Mouse (Mus musculus): ENCODE data around the gene Il1r1. TPM values are rescaled to one million over a fixed set of nuclear protein-coding genes. Genes with fewer than 3 reads are reported as not detected.

Il1r1 gene
- polyA plus RNA-seq, 1 experiment from 2014 or later, result 0.56 TPM

DNA sequence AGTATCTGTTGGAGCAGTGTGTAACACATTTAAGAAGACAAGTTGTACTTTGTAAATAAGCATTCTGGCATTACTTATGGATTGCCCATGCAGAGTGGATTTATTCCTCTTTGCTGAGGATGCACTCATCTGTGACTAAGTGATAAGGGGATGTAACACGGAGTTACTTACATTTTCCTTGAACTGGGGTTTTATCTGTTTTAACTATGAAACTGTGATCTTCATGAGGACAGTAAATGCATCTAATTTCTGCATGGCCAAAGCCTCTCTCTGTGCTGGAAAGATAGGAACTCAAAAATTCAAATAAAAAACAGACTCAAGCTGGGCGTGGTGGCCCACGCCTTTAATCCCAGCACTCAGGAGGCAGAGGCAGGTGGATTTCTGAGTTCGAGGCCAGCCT, 115.2 kb downstream of the Il1r1 start:
- no peaks in the 10 kb centered on the region for H3K4me1 ChIP-seq
- H3K9me3 ChIP-seq, result no peaks in the 10 kb centered on the region
- no peak for DNase-seq (ENCODE audit: extremely low spot score, low spot score)
- 89% methylated on average over 4 of the region's 4 CpGs for WGBS
- no peak overlapping the region for H3K27ac ChIP-seq
- H3K36me3 ChIP-seq (replicated peaks), result no peaks in the 10 kb centered on the region
- no peak overlapping the region for H3K4me3 ChIP-seq
- H3K27me3 ChIP-seq (ENCODE audit: poor library complexity, severe bottlenecking), result no peaks in the 10 kb centered on the region

DNA sequence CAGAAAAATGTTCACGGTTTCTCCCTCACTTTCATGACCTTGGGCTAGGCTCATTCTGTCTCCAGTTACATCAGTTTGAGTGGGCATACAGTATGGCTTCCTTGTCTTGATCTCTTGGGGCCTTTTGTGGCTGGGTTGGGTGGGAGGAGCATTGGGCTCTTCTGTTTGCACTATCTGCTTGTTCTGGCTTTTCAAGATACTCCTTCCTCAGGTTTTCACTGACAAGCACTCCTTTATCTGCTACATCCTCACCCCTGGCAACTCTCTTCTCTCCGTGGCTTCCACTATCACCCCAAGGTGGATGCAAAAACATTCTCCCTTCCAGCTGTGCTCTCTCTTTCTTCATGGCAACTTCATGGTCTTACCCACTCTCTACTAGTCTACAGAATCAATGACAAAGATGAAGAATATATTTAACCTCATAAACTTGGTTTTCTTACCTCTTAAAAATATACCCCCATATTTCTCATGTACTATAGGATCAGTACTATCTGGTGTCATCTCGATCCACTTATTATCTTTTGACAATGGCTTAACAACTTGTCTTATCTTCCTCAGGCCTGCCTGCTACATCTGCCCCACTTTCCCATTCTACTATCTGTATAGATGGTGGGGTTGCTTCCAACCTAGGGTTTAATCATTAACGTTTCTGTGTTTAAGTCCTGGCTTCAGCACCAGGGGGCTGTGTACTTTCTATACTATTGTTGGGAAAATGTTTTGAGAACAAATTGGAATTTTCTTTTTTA, 127.5 kb downstream of the Il1r1 start:
- Histone ChIP-seq H3K4me3 (no peak overlapping the region), H3K27me3 (ENCODE audit: poor library complexity, severe bottlenecking) (no peaks in the 10 kb centered on the region), H3K27ac (no peak overlapping the region), H3K4me1 (0 out of 2 replicates have a peak, but pooled peaks cover under 1% of the 10 kb centered on the region), H3K9me3 (no peaks in the 10 kb centered on the region), H3K36me3 (replicated peaks) (no peaks in the 10 kb centered on the region)
- no peak for DNase-seq (ENCODE audit: extremely low spot score, low spot score)
- WGBS, result 88% methylated on average over 4 of the region's 4 CpGs

DNA sequence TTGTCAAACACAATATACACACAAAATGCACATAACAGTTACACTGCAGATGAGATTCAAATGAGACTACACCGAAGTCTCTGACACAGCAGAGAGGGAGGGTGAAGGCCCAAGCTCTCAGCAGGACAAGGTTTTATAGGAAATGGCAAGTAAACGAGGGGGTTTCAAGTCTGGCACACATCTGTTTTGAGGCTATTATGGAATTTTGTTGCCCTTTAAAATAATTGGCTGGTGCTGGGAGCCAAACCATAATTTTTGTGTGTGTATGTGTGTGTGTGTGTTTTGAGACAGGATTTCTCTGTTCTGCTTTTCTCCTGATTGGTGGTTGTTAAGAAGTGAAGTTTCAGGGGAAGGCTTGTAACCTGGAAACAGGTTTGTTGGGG, 128.0 kb downstream of the Il1r1 start:
- peaks cover 6% of the 10 kb centered on the region; the same call in 1 of the 2 replicates for H3K4me1 ChIP-seq
- DNase-seq (ENCODE audit: extremely low spot score, low spot score), result no peak
- 71% methylated on average over 2 of the region's 2 CpGs for WGBS
- no peak overlapping the region for H3K27ac ChIP-seq
- no peaks in the 10 kb centered on the region for H3K9me3 ChIP-seq
- no peaks in the 10 kb centered on the region for H3K36me3 ChIP-seq (replicated peaks)
- H3K27me3 ChIP-seq (ENCODE audit: poor library complexity, severe bottlenecking), result no peaks in the 10 kb centered on the region
- H3K4me3 ChIP-seq, result no peak overlapping the region

DNA sequence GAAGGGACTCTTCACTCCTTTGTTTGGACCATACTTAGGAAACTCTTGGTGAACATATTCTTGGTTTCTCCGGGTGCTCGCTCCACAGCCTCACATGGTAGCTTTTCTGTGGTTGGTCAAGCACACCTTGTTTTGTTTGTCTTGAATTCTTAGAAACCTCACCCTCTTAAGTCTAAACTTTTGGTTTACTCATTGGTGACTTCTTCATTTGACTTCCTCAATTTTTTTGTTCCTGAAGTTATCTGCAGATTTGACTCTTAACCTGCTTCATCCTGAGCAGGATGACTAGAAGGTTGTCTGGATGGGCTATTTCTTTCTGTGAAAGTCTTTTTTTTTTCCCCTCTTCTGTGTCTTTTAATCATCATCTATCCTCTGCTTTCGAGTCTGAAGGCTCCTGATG, 129.8 kb downstream of the Il1r1 start:
- H3K27me3 ChIP-seq (ENCODE audit: poor library complexity, severe bottlenecking), result no peaks in the 10 kb centered on the region
- WGBS, result 91% methylated on average over 3 of the region's 3 CpGs

DNA sequence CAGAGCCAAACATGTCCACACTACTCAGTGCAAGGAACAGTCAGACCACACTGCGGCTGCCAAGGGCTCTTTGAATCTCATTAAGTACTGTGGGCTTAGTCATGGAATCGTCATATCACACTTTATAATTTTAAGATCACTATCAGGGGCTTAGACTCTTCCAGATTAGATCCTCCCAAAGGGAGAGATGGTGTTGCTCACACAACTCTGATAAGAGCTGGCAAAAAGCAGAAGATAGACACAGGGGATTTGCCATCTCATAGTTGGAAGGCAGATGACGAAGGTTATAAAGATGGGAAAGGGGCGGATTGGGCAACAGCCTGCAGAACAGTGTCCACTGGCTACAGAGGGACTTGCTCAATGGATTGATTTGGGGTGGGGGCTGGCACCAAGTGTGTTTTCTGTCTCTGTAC, 130.6 kb downstream of the Il1r1 start:
- no peak for DNase-seq (ENCODE audit: extremely low spot score, low spot score)
- Histone ChIP-seq H3K9me3 (no peaks in the 10 kb centered on the region), H3K4me3 (no peak overlapping the region), H3K27ac (no peak overlapping the region), H3K36me3 (replicated peaks) (no peaks in the 10 kb centered on the region), H3K4me1 (peaks cover 12% of the 10 kb centered on the region), H3K27me3 (ENCODE audit: poor library complexity, severe bottlenecking) (no peaks in the 10 kb centered on the region)
- 93% methylated on average over 4 of the region's 4 CpGs for WGBS

More for the DNA sequence above, 129.8 kb downstream of the Il1r1 start:
- Histone ChIP-seq H3K4me3 (no peak overlapping the region), H3K36me3 (replicated peaks) (no peaks in the 10 kb centered on the region), H3K27ac (no peak overlapping the region), H3K4me1 (peaks cover 10% of the 10 kb centered on the region), H3K9me3 (no peaks in the 10 kb centered on the region)
- DNase-seq (ENCODE audit: extremely low spot score, low spot score), result no peak

DNA sequence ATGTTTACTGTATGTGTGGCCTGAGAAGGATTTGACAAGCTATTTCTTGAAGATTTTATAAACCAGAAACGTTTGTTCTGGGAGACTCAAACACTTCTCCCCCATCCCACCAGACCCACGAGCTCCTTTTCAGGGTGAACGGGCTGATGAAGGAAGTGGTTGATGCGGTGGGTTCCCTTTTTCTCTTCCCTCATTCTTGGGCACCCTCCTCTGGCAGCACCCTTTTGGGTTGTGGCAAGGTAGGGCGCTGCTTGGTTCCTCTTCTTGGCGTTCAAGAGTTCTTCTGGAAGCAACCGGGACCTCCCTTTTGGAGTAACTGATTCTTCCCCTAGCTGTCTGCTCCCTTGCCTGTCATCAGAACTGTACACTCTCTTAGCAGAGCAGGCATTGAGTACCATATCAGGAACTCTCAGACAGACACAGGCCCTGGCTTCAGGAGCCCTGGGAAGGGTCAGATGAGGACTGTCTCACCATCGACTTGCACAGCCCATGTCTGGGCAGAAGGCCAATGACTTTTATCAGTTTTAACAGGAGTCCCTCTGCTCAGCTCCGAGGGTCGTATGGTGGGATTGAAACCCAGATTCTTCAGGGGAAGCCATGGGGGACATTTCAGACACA, 131.1 kb downstream of the Il1r1 start:
- Histone ChIP-seq H3K36me3 (replicated peaks) (no peaks in the 10 kb centered on the region), H3K4me3 (no peak overlapping the region), H3K27me3 (ENCODE audit: poor library complexity, severe bottlenecking) (no peaks in the 10 kb centered on the region), H3K9me3 (no peaks in the 10 kb centered on the region), H3K27ac (no peak overlapping the region), H3K4me1 (peaks cover 18% of the 10 kb centered on the region)
- no peak for DNase-seq (ENCODE audit: extremely low spot score, low spot score)
- 89% methylated on average over 10 of the region's 10 CpGs for WGBS

DNA sequence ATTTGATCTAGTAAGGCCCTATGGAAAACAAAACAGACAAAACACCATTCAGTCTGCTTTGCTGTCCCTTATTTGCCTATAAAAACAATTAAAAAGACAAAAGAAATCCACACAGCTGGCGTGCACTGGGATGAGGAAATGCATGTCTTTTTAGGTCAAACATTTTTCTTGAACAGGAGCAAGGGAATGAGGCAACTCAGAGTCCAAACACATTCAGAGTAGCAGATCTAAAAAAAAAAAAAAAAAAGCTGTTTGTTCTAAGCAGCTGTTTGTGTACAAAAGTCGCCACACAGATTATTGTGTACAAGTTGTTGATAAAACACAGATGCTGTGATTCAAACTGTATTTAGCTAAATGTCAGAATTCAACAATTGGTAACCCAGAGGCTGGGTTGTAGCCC, 133.0 kb downstream of the Il1r1 start:
- H3K9me3 ChIP-seq, result no peaks in the 10 kb centered on the region
- no peak for DNase-seq (ENCODE audit: extremely low spot score, low spot score)
- peaks cover 19% of the 10 kb centered on the region for H3K4me1 ChIP-seq
- no peaks in the 10 kb centered on the region for H3K27me3 ChIP-seq (ENCODE audit: poor library complexity, severe bottlenecking)
- no peak overlapping the region for H3K27ac ChIP-seq
- H3K4me3 ChIP-seq, result no peak overlapping the region
- H3K36me3 ChIP-seq (replicated peaks), result no peaks in the 10 kb centered on the region
- WGBS, result 53% methylated on average over 2 of the region's 2 CpGs

DNA sequence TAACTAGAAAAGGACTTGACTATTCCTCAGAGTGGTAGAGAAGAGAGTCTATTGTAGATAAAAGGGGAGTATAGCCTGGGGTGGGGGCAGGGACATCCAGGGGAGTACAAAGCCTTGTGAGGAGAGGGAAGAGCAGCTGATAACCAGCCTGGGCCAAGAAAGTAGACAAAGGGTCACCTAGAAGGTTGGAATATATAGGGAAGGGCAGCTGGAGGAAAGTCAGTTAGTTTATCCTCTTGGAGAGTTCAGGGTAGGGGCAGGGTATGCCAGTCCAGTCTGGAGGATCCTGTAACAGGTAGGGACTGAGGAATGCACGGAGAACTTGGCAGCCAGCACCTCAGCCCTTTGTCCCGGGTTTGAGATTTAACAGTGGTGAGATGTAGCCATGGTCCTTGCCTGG, 133.5 kb downstream of the Il1r1 start:
- no peaks in the 10 kb centered on the region for H3K9me3 ChIP-seq
- H3K4me1 ChIP-seq, result peaks cover 19% of the 10 kb centered on the region
- no peak overlapping the region for H3K4me3 ChIP-seq
- DNase-seq (ENCODE audit: extremely low spot score, low spot score), result no peak
- H3K27me3 ChIP-seq (ENCODE audit: poor library complexity, severe bottlenecking), result no peaks in the 10 kb centered on the region
- no peak overlapping the region for H3K27ac ChIP-seq
- no peaks in the 10 kb centered on the region for H3K36me3 ChIP-seq (replicated peaks)
- WGBS, result 78% methylated on average over 2 of the region's 2 CpGs

DNA sequence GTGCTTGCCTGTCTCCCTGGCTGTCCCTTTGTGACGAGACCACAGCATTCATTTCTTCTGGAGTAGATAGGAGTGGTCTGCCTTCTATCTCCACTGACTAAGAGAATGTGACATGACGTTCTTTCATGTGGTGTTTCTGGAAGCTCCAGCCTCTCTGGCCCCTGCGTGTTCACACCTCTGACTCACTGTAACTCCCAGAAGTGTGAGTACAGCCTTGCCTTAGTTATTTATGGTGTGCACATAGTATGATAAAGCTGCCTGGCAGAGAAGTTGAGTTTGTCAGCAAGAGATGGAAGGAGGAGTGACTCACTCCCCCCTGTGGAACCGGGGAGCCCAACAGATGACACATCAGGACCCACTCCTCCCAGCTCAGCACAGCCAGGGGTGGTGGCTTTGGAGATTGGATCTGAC, 133.9 kb downstream of the Il1r1 start:
- H3K4me1 ChIP-seq, result peaks cover 19% of the 10 kb centered on the region
- no peaks in the 10 kb centered on the region for H3K9me3 ChIP-seq
- WGBS, result 84% methylated on average over 4 of the region's 4 CpGs
- H3K36me3 ChIP-seq (replicated peaks), result no peaks in the 10 kb centered on the region
- no peak overlapping the region for H3K4me3 ChIP-seq
- DNase-seq (ENCODE audit: extremely low spot score, low spot score), result no peak
- H3K27ac ChIP-seq, result no peak overlapping the region
- H3K27me3 ChIP-seq (ENCODE audit: poor library complexity, severe bottlenecking), result no peaks in the 10 kb centered on the region

DNA sequence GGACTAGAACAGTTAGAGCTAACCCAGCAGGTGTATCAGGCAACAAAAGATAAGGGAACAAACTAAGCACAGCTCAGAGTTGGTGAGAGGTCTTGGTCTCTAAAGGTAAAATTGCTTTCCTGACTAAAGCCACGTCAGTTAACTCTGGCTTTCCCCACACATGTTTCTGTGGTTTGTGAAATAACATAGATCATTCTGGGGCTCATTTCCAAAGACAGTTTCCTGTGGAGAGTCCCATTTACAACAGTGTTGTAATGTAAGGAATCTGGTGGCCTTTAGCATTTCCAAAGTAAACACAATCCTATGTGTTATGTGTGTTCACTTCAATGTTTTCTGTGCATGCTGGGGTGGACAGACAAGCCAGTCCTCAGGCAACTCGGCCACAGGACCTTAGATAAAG, 134.9 kb downstream of the Il1r1 start:
- no peak for DNase-seq (ENCODE audit: extremely low spot score, low spot score)
- 80% methylated on average over 2 of the region's 2 CpGs for WGBS
- H3K4me3 ChIP-seq, result no peak overlapping the region
- no peaks in the 10 kb centered on the region for H3K36me3 ChIP-seq (replicated peaks)
- no peaks in the 10 kb centered on the region for H3K27me3 ChIP-seq (ENCODE audit: poor library complexity, severe bottlenecking)
- no peak overlapping the region for H3K27ac ChIP-seq
- H3K4me1 ChIP-seq, result peaks cover 23% of the 10 kb centered on the region
- H3K9me3 ChIP-seq, result no peaks in the 10 kb centered on the region

DNA sequence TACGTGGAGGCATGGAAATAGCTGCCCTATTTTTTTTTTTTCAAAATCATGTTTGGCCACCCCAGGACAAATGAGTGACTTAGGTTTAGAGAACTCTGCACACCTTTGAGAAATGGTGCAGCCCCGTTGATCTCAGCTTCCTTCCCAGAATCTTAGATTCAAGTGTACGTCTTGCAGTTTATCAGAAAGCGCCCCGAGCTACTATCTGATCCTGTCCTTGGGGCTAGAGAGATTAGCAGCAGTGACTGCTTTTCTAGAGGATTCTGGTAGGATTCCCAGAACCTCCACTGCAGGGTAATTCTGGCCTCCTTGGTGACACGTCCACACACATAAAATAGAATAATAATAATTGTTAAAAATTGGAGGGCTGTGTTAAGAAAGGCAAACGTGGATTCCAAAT, 136.1 kb downstream of the Il1r1 start:
- H3K36me3 ChIP-seq (replicated peaks), result no peaks in the 10 kb centered on the region
- peaks cover 24% of the 10 kb centered on the region for H3K4me1 ChIP-seq
- 72% methylated on average over 7 of the region's 7 CpGs for WGBS
- no peak overlapping the region for H3K4me3 ChIP-seq
- no peaks in the 10 kb centered on the region for H3K9me3 ChIP-seq
- DNase-seq (ENCODE audit: extremely low spot score, low spot score), result no peak
- H3K27ac ChIP-seq, result no peak overlapping the region
- H3K27me3 ChIP-seq (ENCODE audit: poor library complexity, severe bottlenecking), result no peaks in the 10 kb centered on the region

DNA sequence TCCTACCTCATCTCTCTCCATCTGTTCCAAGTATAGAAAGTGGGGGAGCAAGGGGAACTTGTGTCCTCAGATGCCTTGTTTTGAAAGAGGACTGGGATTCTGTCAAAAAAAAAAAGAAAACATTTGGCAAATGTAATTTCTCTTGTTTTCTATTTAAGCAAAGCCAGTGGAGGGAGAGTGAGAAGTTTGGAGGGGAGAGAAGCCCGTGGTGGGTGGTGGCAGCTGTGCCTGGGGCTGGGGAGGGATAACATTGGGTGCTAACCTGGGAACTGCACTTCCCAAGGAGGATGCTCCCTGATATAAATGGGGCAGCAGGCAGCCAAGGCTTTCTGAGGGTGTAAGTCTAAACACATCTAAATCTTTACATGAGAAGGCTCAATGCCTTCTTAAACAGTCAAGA, 136.7 kb downstream of the Il1r1 start:
- no peak for DNase-seq (ENCODE audit: extremely low spot score, low spot score)
- Histone ChIP-seq H3K9me3 (no peaks in the 10 kb centered on the region), H3K4me3 (no peak overlapping the region), H3K4me1 (peaks cover 24% of the 10 kb centered on the region), H3K36me3 (replicated peaks) (no peaks in the 10 kb centered on the region), H3K27ac (no peak overlapping the region), H3K27me3 (ENCODE audit: poor library complexity, severe bottlenecking) (no peaks in the 10 kb centered on the region)
- WGBS, result 76% methylated on average over 1 of the region's 1 CpGs

DNA sequence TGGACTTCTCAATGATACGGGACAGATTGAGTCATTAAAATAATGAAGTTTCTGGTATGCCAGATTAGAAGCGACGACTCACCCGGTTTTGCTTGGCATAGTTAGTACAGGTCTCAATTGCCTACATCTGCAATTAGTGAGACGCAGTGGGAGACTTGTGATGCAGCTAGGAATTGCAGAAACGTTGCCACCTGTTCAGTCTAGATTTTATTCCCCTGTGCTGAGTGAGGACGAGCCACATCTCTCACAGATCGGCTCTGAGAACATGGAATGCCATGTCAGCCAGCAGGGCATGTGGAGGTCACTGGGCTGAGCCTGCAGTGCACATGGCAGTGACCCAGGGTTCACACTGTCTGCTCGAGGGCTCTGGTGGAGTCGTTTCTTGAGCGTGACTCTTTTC, 137.9 kb downstream of the Il1r1 start:
- H3K36me3 ChIP-seq (replicated peaks), result no peaks in the 10 kb centered on the region
- no peak overlapping the region for H3K4me3 ChIP-seq
- H3K9me3 ChIP-seq, result no peaks in the 10 kb centered on the region
- H3K27ac ChIP-seq, result no peak overlapping the region
- no peaks in the 10 kb centered on the region for H3K27me3 ChIP-seq (ENCODE audit: poor library complexity, severe bottlenecking)
- H3K4me1 ChIP-seq, result peaks cover 20% of the 10 kb centered on the region
- WGBS, result 84% methylated on average over 11 of the region's 11 CpGs
- DNase-seq (ENCODE audit: extremely low spot score, low spot score), result no peak

All from forebrain, embryonic 10.5 days (tissue).